Mouse (Mus musculus) WW6 (cell line): ENCODE results near the gene Nepro.

Experiments used
- DNase-seq: peaks from one replicate; pipeline ENCODE4 v3.0.0-alpha.2; 2013; ENCODE audit warnings: low read depth, low spot score

Nepro gene

DNA sequence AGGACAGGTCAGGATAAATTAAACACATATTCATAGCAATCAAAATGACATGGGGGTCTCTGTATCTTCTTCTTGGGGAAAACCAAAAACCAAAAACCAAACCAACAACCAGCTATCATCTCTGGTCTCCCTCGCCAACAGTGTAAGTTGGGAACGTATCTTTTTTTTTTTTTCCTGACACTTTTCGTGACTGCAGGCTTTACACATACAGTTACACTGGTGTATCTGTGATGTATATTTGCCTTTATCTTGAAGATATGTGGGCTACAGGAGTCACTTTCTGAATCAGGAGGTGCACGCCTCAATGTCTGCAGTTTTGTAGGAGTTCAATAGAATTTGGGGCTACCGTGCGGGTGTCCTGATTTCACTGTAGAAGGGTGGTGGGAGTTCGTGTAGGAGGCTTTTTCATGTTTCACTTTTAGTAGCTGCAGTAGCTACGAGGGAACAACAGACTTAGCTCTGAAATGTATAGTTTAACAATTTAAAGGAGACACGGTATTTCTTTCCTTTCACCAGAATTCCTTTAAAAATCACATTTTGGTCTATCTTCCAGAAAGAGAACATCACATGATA is 42.3 kb downstream of the Nepro start:
- DNase-seq = no peak

DNA sequence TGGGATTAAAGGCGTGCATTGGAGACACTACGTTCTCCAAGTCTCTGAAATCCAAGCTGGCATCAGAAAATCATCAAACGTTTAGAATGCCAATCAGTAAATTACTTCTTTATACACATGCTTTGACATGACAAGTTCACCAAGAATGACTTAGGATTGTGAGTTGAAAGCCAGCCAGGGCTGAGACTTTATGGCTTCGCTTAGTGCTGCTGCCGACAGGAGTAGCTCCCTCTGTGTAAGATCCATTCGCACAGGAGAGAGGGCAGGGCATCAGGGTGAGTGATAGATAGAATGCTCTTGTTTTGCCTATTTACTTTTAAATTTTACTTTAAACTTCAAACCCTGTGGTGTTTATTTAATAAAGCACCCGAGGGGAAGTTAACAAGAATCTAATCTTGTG is 43.4 kb downstream of the Nepro start:
- no peak for DNase-seq

DNA sequence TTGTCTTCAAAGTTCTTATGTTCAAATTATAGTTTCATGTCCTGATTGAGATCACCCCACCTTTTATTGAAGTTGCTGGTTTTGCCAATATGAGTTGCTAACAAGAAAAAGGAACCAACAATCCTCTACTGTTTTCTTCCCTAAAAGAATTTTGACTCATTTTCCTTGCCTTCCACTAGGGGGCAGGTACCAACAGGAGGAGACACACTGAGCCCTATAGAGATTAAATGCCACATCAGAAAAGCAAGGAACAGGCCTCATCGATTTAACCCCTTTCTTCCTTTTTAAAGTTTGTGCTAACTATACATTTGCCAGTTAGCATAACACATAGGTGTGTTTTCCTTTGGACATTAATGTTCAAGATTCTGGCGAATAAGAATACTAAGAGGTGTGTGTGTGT is 43.9 kb downstream of the Nepro start:
- DNase-seq = no peak

DNA sequence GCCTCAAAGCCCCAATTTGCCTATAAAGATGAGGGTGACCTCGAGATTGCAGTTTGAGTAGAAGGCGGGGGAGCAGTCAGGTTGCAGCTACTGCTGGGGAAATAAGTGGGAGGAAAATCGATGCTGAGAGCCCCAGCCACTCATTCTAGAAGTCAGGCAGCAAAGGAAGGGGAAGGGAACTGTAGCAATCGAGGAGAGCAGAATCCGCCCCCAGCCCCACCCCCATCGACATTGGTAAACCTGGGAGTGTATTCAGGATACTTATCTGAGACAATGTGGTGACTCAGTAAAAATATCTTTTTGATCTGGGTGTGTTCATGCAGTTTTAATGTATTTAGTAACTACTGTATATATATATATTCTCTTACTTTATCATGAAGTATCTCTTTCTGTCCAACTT is 48.5 kb downstream of the Nepro start:
- no peak for DNase-seq

DNA sequence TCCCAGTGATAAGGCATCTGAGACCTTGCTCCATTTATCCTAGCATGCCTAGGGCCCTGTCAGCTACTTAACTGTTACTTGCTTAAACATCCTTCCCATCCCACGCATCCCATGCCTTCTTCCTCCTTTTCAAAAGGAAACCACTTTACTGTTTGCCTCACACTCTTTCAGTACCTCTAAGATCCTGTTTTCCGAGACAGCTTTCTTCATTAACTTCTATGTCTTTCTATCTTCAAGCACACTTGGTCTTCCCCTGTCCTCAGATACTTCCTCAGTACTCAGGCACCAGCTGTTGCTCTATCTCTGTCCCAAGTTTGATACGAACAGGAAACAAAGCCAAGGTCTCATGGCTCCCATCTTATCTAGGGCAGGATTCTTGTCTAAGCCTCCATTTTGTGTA is 49.6 kb downstream of the Nepro start:
- no peak for DNase-seq

DNA sequence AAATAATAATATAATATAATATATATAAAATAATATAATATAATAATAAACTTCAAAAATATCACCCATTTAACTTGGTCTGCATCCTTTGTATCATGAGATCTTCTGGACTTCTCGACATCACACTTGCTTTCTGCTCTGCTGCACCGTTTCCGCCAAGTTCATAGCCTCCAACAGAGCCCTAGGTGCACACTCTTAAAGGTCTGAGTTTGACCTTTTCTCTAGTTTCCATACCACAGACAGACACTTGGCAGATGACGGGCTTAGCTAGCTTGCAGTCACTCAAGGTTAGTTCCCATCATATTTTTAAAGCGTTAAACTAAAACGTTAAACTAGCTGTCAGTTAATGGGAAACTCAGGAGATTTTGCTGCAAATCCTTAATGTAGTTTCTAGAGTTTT is 50.1 kb downstream of the Nepro start:
- no peak for DNase-seq

DNA sequence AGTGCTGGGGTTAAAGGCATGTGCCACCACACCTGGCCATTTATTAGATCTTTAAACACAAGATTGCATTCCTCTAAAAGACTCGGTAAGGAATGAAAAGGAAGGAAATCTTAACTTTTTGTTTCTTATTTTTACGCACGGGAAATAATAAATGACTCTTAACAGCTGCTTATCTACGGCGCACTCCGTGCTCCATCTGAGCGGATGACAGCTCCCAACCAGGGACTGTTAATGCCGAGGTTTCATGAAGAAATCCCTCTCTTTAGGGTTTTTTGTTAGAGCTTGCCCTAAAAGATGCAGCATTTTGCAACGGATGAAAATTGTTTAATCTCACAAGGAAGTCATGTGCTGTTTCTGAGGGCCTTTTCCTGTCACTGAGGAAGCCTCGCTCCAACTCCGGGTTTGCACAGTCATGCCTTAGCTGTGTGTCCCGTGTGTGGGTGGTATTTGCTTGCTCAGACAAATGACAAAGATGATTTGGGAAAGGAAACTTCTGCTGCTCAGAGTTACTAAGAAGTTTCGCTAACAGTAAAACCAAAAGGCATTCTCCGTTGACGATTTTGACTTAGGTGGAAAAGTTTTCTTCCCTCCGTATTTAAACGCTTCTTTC is 54.5 kb downstream of the Nepro start:
- no peak for DNase-seq

DNA sequence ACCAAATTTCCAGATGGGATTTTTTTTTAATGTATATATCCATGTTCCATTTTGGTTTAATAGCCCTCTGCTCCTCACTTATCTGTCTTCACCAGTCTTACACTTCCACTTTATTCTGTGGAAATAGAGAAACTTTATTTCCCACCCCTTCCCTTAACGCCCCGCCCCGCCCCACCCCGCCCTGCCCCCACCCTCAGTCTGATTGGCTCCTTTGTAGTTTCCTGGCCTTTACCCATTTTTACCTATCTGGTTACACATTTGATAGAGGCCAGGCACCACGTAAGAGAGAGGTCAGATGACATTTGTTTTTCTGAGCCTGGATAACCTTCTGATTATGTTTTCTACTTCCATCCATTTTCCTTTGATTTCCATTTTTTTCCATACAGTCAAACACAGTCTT is 55.4 kb downstream of the Nepro start:
- DNase-seq = no peak

DNA sequence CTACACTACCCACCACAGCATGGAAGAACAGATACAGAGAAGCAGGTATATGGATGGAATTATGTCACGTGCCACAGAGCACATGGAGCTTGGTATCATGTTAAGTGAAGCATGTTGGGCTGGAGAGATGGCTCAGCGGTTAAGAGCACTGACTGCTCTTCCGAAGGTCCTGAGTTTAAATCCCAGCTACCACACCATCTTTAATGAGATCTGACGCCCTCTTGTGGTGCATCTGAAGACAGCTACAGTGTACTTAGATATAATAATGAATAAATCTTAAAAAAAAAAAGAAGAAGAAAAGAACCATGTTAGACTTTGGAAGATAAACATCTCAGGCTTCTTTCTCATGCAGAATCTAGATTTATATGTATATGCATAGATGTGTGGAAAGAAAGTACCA is 56.6 kb downstream of the Nepro start:
- DNase-seq = no peak
